Mouse (Mus musculus) lung, postnatal 0 days (tissue): ENCODE results near the gene Vmn1r9. TPM values are rescaled to one million over a fixed set of nuclear protein-coding genes. Genes with fewer than 3 reads are reported as not detected.
"Not testable (repeated sequence)": the region's sequence is repeated elsewhere in the genome, so short reads cannot be mapped to it uniquely, and the experiment has no call there.

Experiments
- ATAC-seq: fragments of 200-750 bp; cut with Nextera tagmentation; 2 replicates; pipeline ENCODE4 v1.8.0; 2017; ENCODE audit warnings: moderate library complexity
- DNase-seq: peaks from one replicate; pipeline ENCODE4 v3.0.0-alpha.2; 2016; ENCODE audit warnings: low spot score
- H3K27ac ChIP-seq: fragments of 300-500 bp; sonication (generic); 2 replicates; pipeline ENCODE4 v1.5.1; 2014; ENCODE audit warnings: antibody characterized with exemption, mild to moderate bottlenecking, low read length, mixed read lengths
- H3K27me3 ChIP-seq: fragments of 300-500 bp; sonication (generic); replicated peaks from 2 replicates; pipeline ENCODE4 v1.6.1; 2014; ENCODE audit warnings: low read length, mixed read lengths; ENCODE audit not compliant: insufficient read depth
- H3K36me3 ChIP-seq: fragments of 300-500 bp; sonication (generic); 2 replicates; pipeline ENCODE4 v1.6.1; 2014; ENCODE audit warnings: low read length, mixed read lengths; ENCODE audit not compliant: insufficient read depth
- H3K4me1 ChIP-seq: fragments of 300-500 bp; sonication (generic); 2 replicates; pipeline ENCODE4 v1.6.1; 2014; ENCODE audit warnings: antibody characterized with exemption, low read depth, low read length, mixed read lengths; ENCODE audit not compliant: insufficient read depth
- H3K4me2 ChIP-seq: fragments of 300-500 bp; sonication (generic); replicated peaks from 2 replicates; pipeline ENCODE4 v1.6.1; 2014; ENCODE audit warnings: low read depth, mild to moderate bottlenecking, low read length, moderate library complexity, mixed read lengths
- H3K4me3 ChIP-seq: fragments of 300-500 bp; sonication (generic); 2 replicates; pipeline ENCODE4 v1.5.1; 2014; ENCODE audit warnings: low read depth, low read length
- H3K9ac ChIP-seq: fragments of 300-500 bp; sonication (generic); replicated peaks from 2 replicates; pipeline ENCODE4 v1.6.1; 2014; ENCODE audit warnings: low read depth, mild to moderate bottlenecking
- H3K9me3 ChIP-seq: fragments of 300-500 bp; sonication (generic); 2 replicates; pipeline ENCODE4 v1.6.1; 2016; ENCODE audit warnings: low read length, mixed read lengths
- CTCF ChIP-seq: IDR thresholded peaks from 2 replicates; pipeline ENCODE4 v1.5.1; 2016; ENCODE audit warnings: antibody characterized with exemption, mild to moderate bottlenecking
- EP300 ChIP-seq: IDR thresholded peaks from 2 replicates; pipeline ENCODE4 v1.6.1; 2016; ENCODE audit warnings: antibody characterized with exemption, mild to moderate bottlenecking, control low read depth
- WGBS: fragments of 180-500 bp; shearing (Covaris S2); extraction: QIAGEN DNeasy Blood & Tissue Kit; methylation state at CpG from one replicate; pipeline ENCODE4 v1.1.7; 2014; 5-methylcytosine and 5-hydroxymethylcytosine counted together
- polyA plus RNA-seq: library from polyadenylated mRNA; unstranded; fragments of >200 nt; fragmentation: Nextera tagmentation; extraction: Ambion mirVana; gene quantifications from 2 replicates; pipeline ENCODE4 v1.2.1, GENCODE M21; 2015

Vmn1r9 gene
- not detected in 2 replicates for polyA plus RNA-seq

DNA sequence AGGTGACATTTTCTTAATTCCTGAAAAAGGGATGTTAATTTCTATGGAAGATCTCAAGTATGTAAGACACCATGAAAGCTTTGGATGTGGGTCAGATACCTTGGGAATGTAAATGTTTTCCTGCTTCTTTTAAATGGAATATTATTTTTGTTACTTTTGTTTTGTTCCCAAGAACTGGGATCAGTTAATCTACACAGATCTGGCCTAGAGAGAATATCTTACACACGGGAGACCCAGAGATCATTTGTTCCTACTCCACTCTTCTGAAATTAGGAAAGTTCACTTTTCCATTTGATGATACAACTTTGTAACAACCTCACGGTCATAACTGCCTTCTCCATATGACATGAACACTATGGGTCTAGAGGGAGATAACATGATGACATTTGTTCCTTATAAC is at the start of gene Vmn1r9:
Vmn1r9 (plus strand) TSS at position 301 of the 400 bp plus-strand sequence.
- Histone ChIP-seq H3K4me2 (no peak within 1 kb of the TSS), H3K9ac (no peak within 1 kb of the TSS), H3K4me1 (no peaks in the 10 kb centered on the region), H3K27me3 (no peaks in the 10 kb centered on the region), H3K27ac (no peak within 1 kb of the TSS), H3K36me3 (no peaks in the 10 kb centered on the region), H3K9me3 (no peaks in the 10 kb centered on the region), H3K4me3 (no peak within 1 kb of the TSS)
- no peak for TF ChIP-seq CTCF
- TF ChIP-seq EP300, result no peak
- no peak for DNase-seq
- 74% methylated on average over 2 of the region's 2 CpGs for WGBS
- no peak for ATAC-seq

DNA sequence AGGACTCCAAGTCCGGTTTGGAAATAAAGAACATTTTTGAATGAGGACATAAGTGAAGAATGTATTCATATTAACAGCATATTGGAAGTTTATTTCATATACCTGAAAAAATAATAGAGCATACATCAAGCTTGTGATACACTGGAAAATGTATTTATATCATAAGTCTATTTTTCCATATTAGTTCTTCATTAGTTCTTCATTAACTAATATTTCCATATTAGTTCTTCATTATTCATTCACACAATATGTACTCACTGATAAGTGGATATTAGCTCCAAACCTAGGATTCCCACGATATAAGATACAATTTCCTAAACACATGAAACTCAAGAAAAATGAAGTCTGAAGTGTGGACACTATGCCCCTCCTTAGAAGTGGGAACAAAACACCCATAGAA is 41.4 kb upstream of the Vmn1r9 start, which contains the start of gene Vmn1r7:
Vmn1r7 (minus strand) TSS at position 101 of the 400 bp plus-strand sequence.
- not testable (repeated sequence) for H3K4me1 ChIP-seq, H3K36me3 ChIP-seq, DNase-seq, H3K27ac ChIP-seq, H3K4me2 ChIP-seq, H3K9ac ChIP-seq, H3K9me3 ChIP-seq, H3K27me3 ChIP-seq, H3K4me3 ChIP-seq, ATAC-seq
- 78% methylated on average over 2 of the region's 2 CpGs for WGBS

DNA sequence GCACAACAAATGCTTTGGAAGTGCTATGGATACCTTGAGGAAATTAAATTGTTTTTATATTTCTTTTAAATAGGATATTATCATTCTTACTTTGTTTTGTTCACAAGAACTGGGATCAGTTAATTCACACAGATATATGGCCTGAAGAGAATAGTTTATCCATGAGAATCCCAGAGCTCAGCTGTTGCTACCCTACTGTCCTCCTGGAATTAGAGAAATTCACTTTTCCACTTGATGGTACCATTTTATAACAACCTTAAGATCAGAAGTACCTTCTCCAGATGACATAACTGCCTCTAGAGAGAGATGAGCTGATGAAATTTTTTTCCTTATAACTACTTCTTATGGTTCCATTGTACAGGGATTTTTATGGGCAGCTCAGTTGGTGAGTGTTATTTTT is 34.6 kb upstream of the Vmn1r9 start, which contains the start of gene Vmn1r8:
Vmn1r8 (plus strand) TSS at position 301 of the 400 bp plus-strand sequence.
- Histone ChIP-seq H3K27ac (no peak within 1 kb of the TSS), H3K4me1 (no peaks in the 10 kb centered on the region), H3K4me3 (no peak within 1 kb of the TSS), H3K9ac (no peak within 1 kb of the TSS), H3K36me3 (no peaks in the 10 kb centered on the region), H3K4me2 (no peak within 1 kb of the TSS), H3K9me3 (no peaks in the 10 kb centered on the region), H3K27me3 (no peaks in the 10 kb centered on the region)
- TF ChIP-seq CTCF (no peak), EP300 (no peak)
- no peak for DNase-seq
- ATAC-seq, result no peak

DNA sequence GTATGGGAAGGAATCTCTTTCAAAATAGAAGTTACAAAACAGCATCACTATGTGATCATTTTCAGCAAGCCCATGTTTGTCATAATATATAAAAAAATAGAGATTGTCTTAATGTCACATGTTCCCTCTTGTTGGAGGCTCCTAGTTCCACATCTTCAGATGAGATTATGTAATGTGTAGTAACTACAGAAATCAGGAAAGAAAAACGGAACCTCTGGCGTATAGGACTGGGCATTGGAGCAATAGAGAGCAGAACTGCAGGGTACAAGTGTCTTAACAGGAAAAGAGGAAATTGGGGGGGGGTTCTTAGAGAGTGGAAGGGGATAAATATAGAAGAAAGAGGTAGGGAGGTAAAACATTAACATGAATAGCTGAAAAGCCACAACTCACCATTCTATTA is 31.9 kb upstream of the Vmn1r9 start:
- WGBS, result 78% methylated on average over 2 of the region's 2 CpGs
- Histone ChIP-seq H3K9ac (no peak overlapping the region), H3K9me3 (no peaks in the 10 kb centered on the region), H3K4me2 (no peak overlapping the region), H3K36me3 (no peaks in the 10 kb centered on the region), H3K4me3 (no peak overlapping the region), H3K27ac (no peak overlapping the region), H3K4me1 (no peaks in the 10 kb centered on the region), H3K27me3 (no peaks in the 10 kb centered on the region)
- TF ChIP-seq EP300 (no peak), CTCF (no peak)
- DNase-seq (no peak), ATAC-seq (no peak)

DNA sequence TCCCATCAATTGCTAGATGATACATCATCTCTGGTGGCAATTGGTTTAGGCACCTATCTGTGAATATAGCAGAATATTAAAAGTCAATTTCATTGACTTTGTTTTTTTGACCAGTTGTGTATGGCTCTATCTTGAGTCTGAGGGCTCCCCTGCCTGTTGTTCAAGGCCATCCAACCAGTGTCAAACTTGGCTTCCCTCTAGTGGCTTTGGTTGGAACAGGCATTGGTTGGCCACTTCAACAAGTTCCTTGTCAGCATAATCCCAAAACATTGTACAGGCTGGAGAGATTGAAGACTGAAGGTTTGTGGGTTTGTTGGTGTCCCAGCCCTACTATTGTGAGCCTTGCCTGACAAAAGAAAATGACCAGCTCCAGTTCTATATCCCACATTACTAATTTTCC is 2.9 kb upstream of the Vmn1r9 start:
- H3K4me2 ChIP-seq, result no peak overlapping the region
- no peak overlapping the region for H3K9ac ChIP-seq
- H3K36me3 ChIP-seq, result no peaks in the 10 kb centered on the region
- no peak overlapping the region for H3K27ac ChIP-seq
- no peak for ATAC-seq
- H3K4me1 ChIP-seq, result no peaks in the 10 kb centered on the region
- H3K9me3 ChIP-seq, result no peaks in the 10 kb centered on the region
- no peak overlapping the region for H3K4me3 ChIP-seq
- DNase-seq, result no peak
- TF ChIP-seq CTCF, result 0 out of 2 replicates have a peak, but pooled peaks have one; percentile 13
- TF ChIP-seq EP300, result no peak
- H3K27me3 ChIP-seq, result no peaks in the 10 kb centered on the region

DNA sequence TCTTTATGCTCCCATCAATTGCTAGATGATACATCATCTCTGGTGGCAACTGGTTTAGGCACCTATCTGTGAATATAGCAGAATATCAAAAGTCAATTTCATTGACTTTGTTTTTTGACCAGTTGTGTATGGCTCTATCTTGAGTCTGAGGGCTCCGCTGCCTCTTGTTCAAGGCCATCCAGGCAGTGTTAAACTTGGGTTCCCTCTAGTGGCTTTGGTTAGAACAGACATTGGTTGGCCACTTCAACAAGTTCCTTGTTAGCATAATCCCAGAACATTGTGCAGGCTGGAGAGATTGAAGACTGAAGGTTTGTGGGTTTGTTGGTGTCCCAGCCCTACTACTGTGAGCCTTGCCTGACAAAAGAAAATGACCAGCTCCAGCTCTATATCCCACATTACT is 39.8 kb downstream of the Vmn1r9 start:
- no peak for ATAC-seq

DNA sequence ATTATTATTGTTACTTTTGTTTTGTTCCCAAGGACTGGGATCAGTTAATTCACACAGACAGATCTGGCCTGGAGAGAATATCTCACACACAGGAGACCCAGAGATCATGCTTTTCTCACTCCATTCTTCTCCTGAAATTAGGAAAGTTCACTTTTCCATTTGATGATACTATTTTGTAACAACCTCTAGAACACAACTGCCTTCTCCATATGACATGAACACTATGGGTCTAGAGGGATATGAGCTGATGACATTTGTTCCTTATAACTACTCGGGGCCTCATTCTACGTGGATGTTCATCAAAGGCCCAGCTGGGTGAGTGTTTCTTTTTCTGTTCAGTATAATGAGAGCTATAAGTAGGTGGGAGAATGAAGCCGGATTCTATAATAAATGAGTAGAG is 42.6 kb downstream of the Vmn1r9 start, which contains the start of gene Vmn1r10:
Vmn1r10 (plus strand) TSS at position 301 of the 400 bp plus-strand sequence.
- 70% methylated on average over 3 of the region's 3 CpGs for WGBS
- no peaks in the 10 kb centered on the region for H3K4me1 ChIP-seq
- no peaks in the 10 kb centered on the region for H3K27me3 ChIP-seq
- no peak for DNase-seq
- H3K4me3 ChIP-seq, result no peak within 1 kb of the TSS
- no peak within 1 kb of the TSS for H3K4me2 ChIP-seq
- H3K27ac ChIP-seq, result no peak within 1 kb of the TSS
- no peaks in the 10 kb centered on the region for H3K9me3 ChIP-seq
- H3K36me3 ChIP-seq, result no peaks in the 10 kb centered on the region
- no peak within 1 kb of the TSS for H3K9ac ChIP-seq
- TF ChIP-seq CTCF (no peak), EP300 (no peak)
- no peak for ATAC-seq

More for the DNA sequence above, 39.8 kb downstream of the Vmn1r9 start:
- Histone ChIP-seq H3K9ac (no peak overlapping the region), H3K4me1 (no peaks in the 10 kb centered on the region), H3K9me3 (no peaks in the 10 kb centered on the region), H3K27me3 (no peaks in the 10 kb centered on the region), H3K4me3 (no peak overlapping the region), H3K36me3 (no peaks in the 10 kb centered on the region), H3K4me2 (no peak overlapping the region), H3K27ac (no peak overlapping the region)
- TF ChIP-seq CTCF (no peak), EP300 (no peak)
- no peak for DNase-seq
- WGBS, result 55% methylated on average over 1 of the region's 1 CpGs

Other genes with a start within 250 kb of the Vmn1r9 start
- gene Fkbp9, start 234.7 kb upstream of the Vmn1r9 start, polyA plus RNA-seq, result 130 and 134 TPM in 2 replicates
- 46.4 and 46.6 TPM in 2 replicates for gene Nt5c3, start 142.9 kb upstream of the Vmn1r9 start, polyA plus RNA-seq
- gene Vmn1r4, start 142.8 kb upstream of the Vmn1r9 start, polyA plus RNA-seq, result 0.14 and 0.17 TPM in 2 replicates
- not detected in 2 replicates for gene Vmn1r5, start 96.5 kb upstream of the Vmn1r9 start, polyA plus RNA-seq
- not detected in 2 replicates for gene Vmn1r6, start 69.5 kb upstream of the Vmn1r9 start, polyA plus RNA-seq
- not detected in 2 replicates for gene Vmn1r7, start 41.5 kb upstream of the Vmn1r9 start, polyA plus RNA-seq
- not detected in 2 replicates for gene Vmn1r8, start 34.5 kb upstream of the Vmn1r9 start, polyA plus RNA-seq
- gene Vmn1r10, start 42.7 kb downstream of the Vmn1r9 start, polyA plus RNA-seq, result not detected in 2 replicates
- not detected in 2 replicates for gene Vmn1r11, start 66.7 kb downstream of the Vmn1r9 start, polyA plus RNA-seq
- gene Vmn1r12, start 90.1 kb downstream of the Vmn1r9 start, polyA plus RNA-seq, result not detected in 2 replicates
- gene Vmn1r13, start 136.5 kb downstream of the Vmn1r9 start, polyA plus RNA-seq, result not detected in 2 replicates
- not detected in 2 replicates for gene Vmn1r14, start 164.9 kb downstream of the Vmn1r9 start, polyA plus RNA-seq
- not detected in 2 replicates for gene Vmn1r15, start 191.2 kb downstream of the Vmn1r9 start, polyA plus RNA-seq